Mouse (Mus musculus): ENCODE measurements around the gene Axin1.

Axin1 gene

GRCm38 (mm10) chr17:26231156-26231555 lies 92.7 kb downstream of the Axin1 start:
- in situ Hi-C loops (cut with MboI; ENCODE audit: unreplicated experiment in 2 of 2): no loop called here

- in situ Hi-C loops (cut with MboI; ENCODE audit: unreplicated experiment in 2 of 2): no loop called here
Measured at GRCm38 (mm10) chr17:26232863-26233262, 94.4 kb downstream of the Axin1 start.

GRCm38 (mm10) chr17:26234386-26234785 lies 95.9 kb downstream of the Axin1 start:
- in situ Hi-C loops (cut with MboI; ENCODE audit: unreplicated experiment in 2 of 2): no loop called here

- in situ Hi-C loops (cut with MboI; ENCODE audit: unreplicated experiment in 2 of 2): no loop called here
Measured at GRCm38 (mm10) chr17:26235077-26235815, 96.8 kb downstream of the Axin1 start.

- in situ Hi-C loops (cut with MboI; ENCODE audit: unreplicated experiment in 2 of 2): no loop called here
Measured at GRCm38 (mm10) chr17:26237667-26238066, 99.2 kb downstream of the Axin1 start.

- in situ Hi-C loops (cut with MboI; ENCODE audit: unreplicated experiment in 2 of 2): no loop called here
Measured at GRCm38 (mm10) chr17:26239551-26239950, 101.1 kb downstream of the Axin1 start.

GRCm38 (mm10) chr17:26240120-26240790 lies 101.8 kb downstream of the Axin1 start:
- in situ Hi-C loops (cut with MboI; ENCODE audit: unreplicated experiment in 2 of 2): loop anchor here (5.0 kb wide), 1 partner anchor 118 kb away; the partner anchor contains the start of gene Mrpl28 (in 2 of the 2)

- in situ Hi-C loops (cut with MboI; ENCODE audit: unreplicated experiment in 2 of 2): loop anchor here (5.0 kb wide), 1 partner anchor 119 kb away; the partner anchor contains the start of gene Mrpl28 (in 2 of the 2)
Measured at GRCm38 (mm10) chr17:26240990-26241389, 102.5 kb downstream of the Axin1 start.

- in situ Hi-C loops (cut with MboI; ENCODE audit: unreplicated experiment in 2 of 2): loop anchor here (5.0 kb wide), 1 partner anchor 121 kb away; the partner anchor contains the start of gene Mrpl28 (in 2 of the 2)
Measured at GRCm38 (mm10) chr17:26243471-26244100, 105.1 kb downstream of the Axin1 start.

- in situ Hi-C loops (cut with MboI; ENCODE audit: unreplicated experiment in 2 of 2): loop anchor here (5.0 kb wide), 1 partner anchor 122 kb away; the partner anchor contains the start of gene Mrpl28 (in 2 of the 2)
Measured at GRCm38 (mm10) chr17:26244101-26244841, 105.8 kb downstream of the Axin1 start, which contains the start of gene Fam234a. Fam234a (minus strand) TSS chr17:26244242.

Measured in v-Abl transformed pro-B cells (cell line).